Mouse (Mus musculus): ENCODE measurements at regions not wholly inside any gene's neighbourhood (a gene's known extent, or its start where the extent isn't known, plus 50 kb on each side); places are given as distances from the start of the nearest gene placed in this dataset.

DNA sequence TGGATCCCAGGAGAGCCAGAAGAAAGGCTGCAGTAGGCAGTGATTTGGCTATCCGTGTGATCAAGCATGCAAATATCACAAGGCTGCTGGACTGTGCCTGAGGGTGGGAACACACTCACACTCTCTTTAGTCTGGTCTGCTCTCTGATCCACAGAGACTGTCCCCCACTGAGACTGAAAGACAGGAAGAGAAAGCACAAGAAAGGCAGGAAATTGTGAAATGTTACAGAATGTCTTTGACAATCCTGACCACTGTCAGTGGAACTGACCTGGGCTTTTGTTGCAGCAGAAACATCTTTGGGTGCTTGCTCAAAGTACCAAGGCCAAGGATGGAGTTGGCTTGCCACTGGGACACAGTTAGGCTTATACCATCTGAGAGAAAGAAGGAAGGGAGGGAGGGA, 52.3 kb upstream of the Gpd2 start:
- no peak for DNase-seq (ENCODE audit: extremely low spot score in 1 of 2, low spot score in 1 of 2)

GRCm38 (mm10) chr2:57183108-57183507, 54.3 kb upstream of the Gpd2 start:
- DNase-seq (ENCODE audit: extremely low spot score in 1 of 2, low spot score in 1 of 2): peak in 1 of 2 experiments; percentile 10

DNA sequence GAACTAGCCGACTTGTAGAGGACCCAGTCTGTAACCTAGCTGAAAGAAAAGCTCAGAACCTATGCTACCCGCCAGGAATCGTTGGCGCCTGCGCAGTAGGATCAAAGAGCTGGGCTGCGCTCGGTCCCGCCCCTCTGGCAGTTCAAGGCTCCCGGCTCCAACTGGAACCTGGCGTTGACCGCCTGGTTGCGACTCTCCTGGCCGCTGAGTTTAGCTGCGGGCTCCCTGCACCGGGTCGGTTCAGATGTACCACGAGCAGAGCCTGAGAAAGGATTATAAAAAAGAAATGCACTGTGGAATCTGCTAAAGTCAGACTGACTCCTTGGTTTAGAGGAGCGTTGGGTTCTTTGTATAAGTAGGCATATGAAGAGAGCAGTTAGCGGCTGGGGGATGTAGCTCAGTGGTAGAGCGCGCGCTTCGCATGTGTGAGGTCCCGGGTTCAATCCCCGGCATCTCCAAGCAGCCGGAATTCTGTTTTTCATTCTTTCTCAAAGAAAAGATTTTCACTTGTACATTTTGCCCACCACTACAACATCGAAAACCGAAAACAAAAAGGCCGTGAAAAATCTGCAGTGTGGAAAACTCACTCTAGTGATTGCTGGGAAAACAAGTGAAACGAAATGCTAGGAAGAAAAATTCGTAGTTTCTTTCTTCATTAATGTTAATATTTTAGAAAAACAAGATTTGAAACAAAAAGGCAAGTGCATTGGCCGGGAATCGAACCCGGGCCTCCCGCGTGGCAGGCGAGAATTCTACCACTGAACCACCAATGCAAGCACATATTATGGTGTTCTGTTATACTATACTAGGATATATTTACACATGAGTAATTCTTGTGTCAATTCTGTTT, 55.5 kb upstream of the Gpd2 start:
- peak; percentile 89 to 97 for DNase-seq (ENCODE audit: extremely low spot score in 1 of 2, low spot score in 1 of 2)

GRCm38 (mm10) chr2:57181350-57181691, 56.1 kb upstream of the Gpd2 start:
- DNase-seq (ENCODE audit: extremely low spot score in 1 of 2, low spot score in 1 of 2): no peak

DNA sequence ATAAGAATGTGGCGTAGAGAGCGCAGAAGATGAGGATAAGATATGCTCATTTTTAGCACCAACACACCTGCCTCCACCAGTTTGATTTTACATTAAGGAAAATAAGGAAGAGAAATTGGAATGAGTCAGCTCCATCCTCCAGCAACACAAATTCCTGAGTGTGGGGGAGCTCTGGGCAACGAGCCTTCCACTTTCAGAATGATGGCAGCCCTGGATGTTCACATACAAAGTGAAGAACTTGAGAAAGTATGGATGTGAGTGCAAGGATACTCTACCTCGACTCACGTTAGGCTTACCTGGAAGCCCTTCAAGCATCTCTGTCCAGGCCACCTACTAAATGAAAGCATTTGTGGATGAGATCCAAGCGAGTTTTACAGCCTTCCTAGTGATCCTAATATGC, 54.3 kb upstream of the Nr4a2 start:
- peak in 1 of 2 experiments; percentile 57 for DNase-seq (ENCODE audit: extremely low spot score in 1 of 2, low spot score in 1 of 2)

GRCm38 (mm10) chr2:57176547-57176946, 52.7 kb upstream of the Nr4a2 start:
- no peak for DNase-seq (ENCODE audit: extremely low spot score in 1 of 2, low spot score in 1 of 2)

DNA sequence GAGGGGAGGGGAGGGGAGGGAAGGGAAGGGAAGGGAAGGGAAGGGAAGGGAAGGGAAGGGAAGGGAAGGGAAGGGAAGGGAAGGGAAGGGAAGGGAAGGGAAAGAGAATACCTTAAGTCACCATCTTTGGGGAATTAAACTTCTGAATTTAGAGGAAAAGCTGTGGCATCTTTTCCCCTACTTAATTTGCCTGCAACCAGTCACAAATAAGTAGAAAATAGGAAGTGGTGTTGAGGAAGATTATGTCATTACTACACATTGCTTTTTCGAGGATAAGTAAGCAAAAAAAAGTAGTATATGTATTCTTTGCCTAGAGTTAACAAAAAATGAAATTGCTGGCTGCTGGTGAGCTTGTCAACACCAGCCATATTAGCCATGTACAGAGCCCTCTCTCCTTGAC, 51.4 kb upstream of the Nr4a2 start:
- no peak for DNase-seq (ENCODE audit: extremely low spot score in 1 of 2, low spot score in 1 of 2)
